Mouse (Mus musculus) C2C12 (cell line): Measurements from ENCODE around the gene Emc10.

Source experiments
- CTCF ChIP-seq: IDR thresholded peaks from one replicate; pipeline ENCODE4 v1.5.1; 2011; ENCODE audit not compliant: control insufficient read depth, insufficient read depth, insufficient read length
- MYOD1 ChIP-seq: IDR thresholded peaks from one replicate; pipeline ENCODE4 v1.6.1; 2011; ENCODE audit warnings: low read depth; ENCODE audit not compliant: control insufficient read depth, insufficient read length

- no peak for TF ChIP-seq MYOD1
- TF ChIP-seq CTCF: no peak
These were observed 29.4 kb downstream of the Emc10 start for GRCm38 (mm10) chr7:44466888-44467311.
